Mouse (Mus musculus) G1E (cell line): Measurements from ENCODE around the gene Cngb1. TPM values are rescaled to one million over a fixed set of nuclear protein-coding genes. Genes with fewer than 3 reads are reported as not detected.

Source experiments
- ATAC-seq: 2 replicates; pipeline ENCODE4 v1.8.0; 2016; ENCODE audit warnings: mild to moderate bottlenecking; ENCODE audit not compliant: insufficient number of reproducible peaks, poor library complexity, low FRiP score, severe bottlenecking; ENCODE audit errors: extremely low read depth
- DNase-seq: peaks from one replicate; pipeline ENCODE4 v3.0.0; 2012; ENCODE audit warnings: low spot score
- H3K27me3 ChIP-seq: 2 replicates; pipeline ENCODE4 v1.6.1; 2012; ENCODE audit warnings: mild to moderate bottlenecking, low read length, inconsistent platforms; ENCODE audit not compliant: insufficient read depth
- H3K36me3 ChIP-seq: replicated peaks from 2 replicates; pipeline ENCODE3; 2012; ENCODE audit warnings: mild to moderate bottlenecking, inconsistent platforms
- H3K4me1 ChIP-seq: 2 replicates; pipeline ENCODE4 v1.6.1; 2012; ENCODE audit warnings: low read depth, low read length, inconsistent platforms, mixed read lengths; ENCODE audit not compliant: insufficient read depth
- H3K4me3 ChIP-seq: 2 replicates; pipeline ENCODE4 v1.5.1; 2012; ENCODE audit warnings: low read depth, mild to moderate bottlenecking, inconsistent platforms, low read length, moderate library complexity, mixed read lengths
- H3K9me3 ChIP-seq: replicated peaks from 2 replicates; pipeline ENCODE4 v1.6.1; 2012; ENCODE audit warnings: inconsistent platforms
- CTCF ChIP-seq: IDR thresholded peaks from 2 replicates; pipeline ENCODE4 v1.5.1; 2012; ENCODE audit warnings: low read depth, low read length, inconsistent platforms, mixed read lengths
- GATA1 ChIP-seq: IDR thresholded peaks from 2 replicates; pipeline ENCODE4 v1.6.1; 2012; ENCODE audit warnings: borderline replicate concordance, low read length, inconsistent platforms, mixed read lengths
- GATA2 ChIP-seq: IDR thresholded peaks from 2 replicates; pipeline ENCODE4 v1.6.1; 2012; ENCODE audit warnings: low read depth, low read length, inconsistent platforms, borderline replicate concordance
- POLR2AphosphoS5 ChIP-seq: IDR thresholded peaks from 2 replicates; pipeline ENCODE4 v1.6.1; 2012; ENCODE audit warnings: low read depth, low read length, inconsistent platforms; ENCODE audit not compliant: insufficient replicate concordance
- TAL1 ChIP-seq: conservative IDR thresholded peaks from 2 replicates; pipeline ENCODE4 v1.6.1; 2012; ENCODE audit warnings: low read depth, low read length, inconsistent platforms, mixed read lengths
- polyA plus RNA-seq: library from polyadenylated mRNA; stranded (reverse); fragments of >175 nt; gene quantifications from 2 replicates; pipeline ENCODE4 v1.2.3, GENCODE M21; 2012
- total RNA-seq, 2 experiments: library from RNA; stranded (forward) in 1 of 2; stranded (reverse) in 1 of 2; fragments of 200-1000 nt in 1 of 2; fragments of >200 nt in 1 of 2; fragmentation: Nextera tagmentation in 1 of 2; gene quantifications; 2 replicates each; pipeline ENCODE4 v1.2.3; 2014 to 2017

Gene Cngb1
- total and polyA plus RNA-seq, 3 experiments, result 0.49 TPM; not detected in 2

DNA sequence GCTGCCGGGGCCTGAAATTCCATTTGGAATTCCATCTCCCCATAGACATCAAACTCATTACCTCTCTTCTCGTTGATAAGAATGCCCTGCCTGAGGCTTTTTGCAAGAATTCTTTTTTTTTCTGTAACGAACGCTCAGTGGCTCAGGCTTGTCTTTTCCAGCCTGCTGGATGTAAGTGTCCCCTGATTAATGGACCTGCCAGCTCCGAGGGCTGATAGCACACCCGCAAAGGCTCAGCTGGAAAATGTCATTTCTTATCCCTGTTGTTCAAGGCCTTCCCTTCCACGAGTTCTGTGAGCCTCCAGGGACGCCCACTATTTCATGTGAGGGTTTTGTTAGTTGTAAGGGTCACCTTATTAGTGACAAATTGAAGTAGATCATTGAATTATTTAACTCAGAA, 100.4 kb downstream of the Cngb1 start:
- Histone ChIP-seq H3K36me3 (no peaks in the 10 kb centered on the region), H3K27me3 (peaks cover 33% of the 10 kb centered on the region), H3K4me3 (no peak overlapping the region), H3K9me3 (no peaks in the 10 kb centered on the region), H3K4me1 (no peaks in the 10 kb centered on the region)
- ATAC-seq (no peak), DNase-seq (no peak)
- TF ChIP-seq CTCF (no peak), TAL1 (no peak), GATA2 (no peak), GATA1 (no peak), POLR2AphosphoS5 (no peak)

DNA sequence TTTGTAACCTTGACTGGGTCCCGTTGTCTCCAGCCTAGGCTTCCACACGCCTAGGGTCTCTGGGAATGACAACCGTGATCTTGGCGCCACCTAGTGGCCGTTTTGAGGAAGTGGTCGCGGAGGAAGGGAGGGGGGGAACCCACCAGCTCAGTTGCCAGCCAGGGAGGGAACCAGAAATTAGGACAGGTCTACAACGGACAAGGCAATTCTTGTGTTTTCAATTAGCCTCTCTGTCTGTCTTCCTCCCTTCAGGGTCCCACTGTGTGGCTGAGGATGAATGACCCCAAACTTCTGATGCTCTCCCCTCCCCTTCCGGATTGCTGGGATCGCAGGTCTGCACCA, 102.4 kb downstream of the Cngb1 start:
- H3K36me3 ChIP-seq, result no peaks in the 10 kb centered on the region
- ATAC-seq (no peak), DNase-seq (peak; percentile 40)
- no peaks in the 10 kb centered on the region for H3K9me3 ChIP-seq
- H3K27me3 ChIP-seq, result peaks cover 37% of the 10 kb centered on the region
- no peak overlapping the region for H3K4me3 ChIP-seq
- TF ChIP-seq GATA1, result no peak
- peak; percentile 67 for TF ChIP-seq CTCF
- H3K4me1 ChIP-seq, result no peaks in the 10 kb centered on the region

DNA sequence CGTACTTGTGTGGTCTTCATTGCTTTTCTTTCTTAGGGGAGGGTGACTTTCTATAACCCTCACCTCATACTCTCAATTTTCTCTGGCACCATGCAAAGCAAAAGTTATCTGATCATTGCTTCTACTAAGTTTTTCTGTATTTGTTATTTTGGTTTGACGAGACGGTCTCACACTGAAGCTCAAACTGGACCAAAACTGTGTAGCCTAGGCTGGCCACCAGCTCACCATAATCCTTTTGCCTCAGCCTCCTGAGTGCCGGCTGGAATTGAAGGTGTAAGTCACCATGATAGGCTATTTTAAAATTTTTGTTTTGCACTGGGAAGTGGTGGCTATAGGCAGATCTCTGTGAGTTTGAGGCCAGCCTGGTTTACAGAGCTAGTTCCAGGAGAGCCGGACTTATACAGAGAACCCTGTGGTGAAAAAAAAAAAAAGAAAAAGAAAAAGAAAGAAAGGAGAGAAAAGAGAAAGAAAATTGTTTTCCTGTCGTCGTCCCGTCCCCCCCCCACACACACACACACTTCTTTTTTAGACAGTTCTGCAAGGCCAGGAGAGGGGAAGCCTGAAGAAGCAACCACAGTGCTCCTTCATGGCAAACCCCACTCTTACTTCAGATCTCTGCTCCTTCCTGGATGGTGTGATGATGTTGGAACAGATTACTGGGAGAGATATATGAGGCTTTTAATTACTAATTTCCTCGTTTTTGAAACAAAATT, 102.9 kb downstream of the Cngb1 start:
- Histone ChIP-seq H3K4me1 (no peaks in the 10 kb centered on the region), H3K27me3 (peaks cover 37% of the 10 kb centered on the region), H3K4me3 (no peak overlapping the region), H3K9me3 (no peaks in the 10 kb centered on the region), H3K36me3 (no peaks in the 10 kb centered on the region)
- TF ChIP-seq POLR2AphosphoS5 (no peak), TAL1 (no peak), GATA1 (no peak), GATA2 (no peak), CTCF (no peak)
- ATAC-seq, result no peak
- no peak for DNase-seq

DNA sequence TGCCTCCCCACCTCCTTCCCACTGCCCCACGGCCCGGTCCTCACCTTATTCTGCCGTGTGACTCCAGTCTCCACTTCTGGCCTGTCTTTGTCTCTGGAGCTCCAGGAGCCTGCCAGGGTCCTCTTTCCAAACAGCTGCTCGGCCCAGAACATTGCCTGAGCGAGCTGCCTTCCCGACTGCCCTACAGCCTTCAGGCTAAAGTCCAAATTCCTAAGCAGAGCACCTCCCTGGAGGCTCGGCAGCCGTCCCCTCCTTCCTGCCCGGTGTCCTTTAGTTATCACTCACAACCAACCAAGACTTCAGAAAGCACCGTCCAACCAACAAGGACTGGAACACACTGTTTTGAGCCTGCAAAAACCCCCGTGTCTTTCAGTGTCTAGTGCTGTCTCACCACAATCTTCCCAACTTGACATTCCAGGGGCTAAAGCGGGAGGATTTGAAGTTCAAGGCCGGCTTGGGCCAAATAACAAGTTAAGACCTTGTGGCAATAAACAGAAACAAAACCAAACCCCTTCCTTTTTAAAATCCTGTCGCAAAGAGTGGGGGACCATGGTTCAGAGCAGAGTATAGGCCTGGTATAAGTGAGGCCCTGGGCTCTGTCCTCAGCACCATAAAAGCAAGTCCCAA, 103.6 kb downstream of the Cngb1 start, which contains the start of gene Kifc3:
TSS of gene Kifc3 (minus strand) at position 164 of the 627 bp plus-strand sequence.
- no peak within 1 kb of the TSS for H3K4me3 ChIP-seq

DNA sequence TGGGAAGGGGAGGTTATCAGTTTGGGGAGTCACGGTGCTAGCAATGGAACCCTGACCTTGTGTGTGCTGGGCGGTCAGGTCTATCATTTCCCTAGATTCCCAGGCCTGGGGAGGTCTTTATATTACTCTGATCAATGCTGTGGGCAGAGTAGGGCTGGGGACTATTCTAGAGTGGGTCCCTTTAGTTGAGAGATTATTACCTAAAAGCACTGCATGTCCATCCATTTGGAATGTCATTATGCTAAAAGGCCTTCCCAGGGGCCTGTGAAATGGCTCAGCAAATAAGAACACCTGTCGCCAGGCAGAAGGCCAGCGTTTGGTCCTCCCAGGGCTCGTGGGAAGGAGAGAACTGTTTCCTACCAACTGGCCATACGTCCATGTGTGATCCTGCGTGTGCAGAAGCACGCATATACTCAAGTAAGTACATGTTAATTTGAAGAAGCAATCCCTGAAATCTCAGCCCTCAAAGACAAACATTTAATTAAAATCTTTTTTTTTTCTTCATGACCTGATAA, 104.3 kb downstream of the Cngb1 start:
- DNase-seq (no peak), ATAC-seq (no peak)
- TF ChIP-seq POLR2AphosphoS5 (no peak), GATA2 (no peak), GATA1 (no peak), TAL1 (no peak), CTCF (no peak)
- Histone ChIP-seq H3K36me3 (no peaks in the 10 kb centered on the region), H3K9me3 (no peaks in the 10 kb centered on the region), H3K4me3 (no peak overlapping the region), H3K4me1 (no peaks in the 10 kb centered on the region), H3K27me3 (peaks cover 37% of the 10 kb centered on the region)

More for the DNA sequence above, 103.6 kb downstream of the Cngb1 start, which contains the start of gene Kifc3:
- DNase-seq (no peak), ATAC-seq (no peak)
- TF ChIP-seq GATA1 (no peak), TAL1 (no peak), CTCF (no peak), GATA2 (no peak), POLR2AphosphoS5 (no peak)
- no peaks in the 10 kb centered on the region for H3K4me1 ChIP-seq
- H3K36me3 ChIP-seq, result no peaks in the 10 kb centered on the region
- no peaks in the 10 kb centered on the region for H3K9me3 ChIP-seq
- H3K27me3 ChIP-seq, result peaks cover 37% of the 10 kb centered on the region

DNA sequence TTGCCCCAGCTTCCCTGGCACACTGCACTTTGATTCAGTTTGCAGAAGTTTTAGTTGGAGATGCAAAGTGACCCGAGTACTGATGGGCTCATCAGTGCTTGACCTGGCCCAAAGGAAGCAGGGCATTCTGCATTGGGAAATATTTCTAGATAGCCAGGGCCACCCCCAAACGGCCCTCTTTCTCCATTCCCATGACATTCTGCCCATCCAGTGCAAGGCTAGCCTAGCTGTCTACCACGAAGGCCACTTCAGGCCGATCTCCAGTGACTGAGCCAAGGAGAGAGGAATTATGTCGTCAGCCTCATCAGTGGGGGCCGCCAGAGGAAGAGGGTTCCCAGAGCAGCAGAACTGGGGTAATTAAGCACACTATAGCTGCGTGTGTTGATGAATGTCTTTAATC, 104.9 kb downstream of the Cngb1 start:
- Histone ChIP-seq H3K4me1 (no peaks in the 10 kb centered on the region), H3K4me3 (no peak overlapping the region), H3K36me3 (no peaks in the 10 kb centered on the region), H3K27me3 (peaks cover 37% of the 10 kb centered on the region), H3K9me3 (no peaks in the 10 kb centered on the region)
- DNase-seq, result no peak
- no peak for ATAC-seq
- TF ChIP-seq GATA2, result no peak
- TF ChIP-seq CTCF, result no peak
- TF ChIP-seq GATA1, result no peak
- TF ChIP-seq TAL1, result no peak
- no peak for TF ChIP-seq POLR2AphosphoS5
